In genomic region chr11:117557474-117558381, GRCm38 (mm10) we compare ENCODE assay signal across 8 mouse cellular contexts.
DNase-seq lines count a peak whose midpoint lies in the region; ATAC-seq and TF ChIP-seq lines count a peak whose summit lies in the region.
"Had no signal": no experiment of that assay in that cellular context is flagged by ENCODE, and none has a peak within 500 bp of the region (broad histone marks: within the 10 kb centered on the region; RNA-seq: fewer than 3 reads in every experiment).

No protein-coding gene starts in this region.

- no peaks in the 10 kb centered on the region for H3K36me3 ChIP-seq in heart, embryonic 13.5 days

- DNase-seq in adrenal gland, postnatal 14 days, result peak; percentile 62
- DNase-seq in cerebellum, adult 9-11 months, result peak; percentile 84
- no peak for DNase-seq in lung, adult 2 months
- DNase-seq in spleen, postnatal 36 days (ENCODE audit: low spot score in 2 of 2), result no peak
- no peak for DNase-seq in spleen, postnatal 10 days (ENCODE audit: low spot score in 2 of 2)

- no peak overlapping the region for H3K9ac ChIP-seq in heart, embryonic 13.5 days
- H3K9ac ChIP-seq: hindbrain, embryonic 14.5 days had no signal

- no peak; the same call in 1 of the 2 replicates for ATAC-seq in heart, embryonic 13.5 days (ENCODE audit: extremely low read depth, insufficient number of reproducible peaks, low FRiP score, low TSS enrichment)
- ATAC-seq in megakaryocyte, adult 5-6 weeks (ENCODE audit: poor library complexity, severe bottlenecking), result no peak

- TF ChIP-seq CTCF in lung, adult 2 months (IDR thresholded peaks at IDR 0.05; ENCODE audit: insufficient read depth, low read length), result no peak

- H3K4me2 ChIP-seq in heart, embryonic 13.5 days, result no peak overlapping the region
- H3K4me2 ChIP-seq: hindbrain, embryonic 14.5 days had no signal

- H3K4me1 ChIP-seq in heart, embryonic 13.5 days, result no peaks in the 10 kb centered on the region
- H3K4me1 ChIP-seq in lung, adult 2 months (ENCODE audit: control insufficient read depth, insufficient read depth, low read length), result peaks cover 2% of the 10 kb centered on the region; the same call in 1 of the 2 replicates

- H3K9me3 ChIP-seq in heart, embryonic 13.5 days, result 0 out of 2 replicates have a peak, but pooled peaks cover 3% of the 10 kb centered on the region

- H3K4me3 ChIP-seq in heart, embryonic 13.5 days, result no peak overlapping the region
- no peak overlapping the region for H3K4me3 ChIP-seq in lung, adult 2 months (replicated peaks; ENCODE audit: extremely low read depth, low read depth, low read length)

- H3K27ac ChIP-seq in heart, embryonic 13.5 days (replicated peaks), result peak overlapping the region; percentile 3; the same call in 1 of the 2 replicates
- H3K27ac ChIP-seq: hindbrain, embryonic 14.5 days had no signal

- TF ChIP-seq POLR2A in lung, adult 2 months (IDR thresholded peaks at IDR 0.05; ENCODE audit: borderline replicate concordance, extremely low read depth, low read depth, low read length), result peak; percentile 17; the same call in 1 of the 2 replicates

- 69% methylated on average over 16 of the region's 16 CpGs for WGBS in heart, embryonic 13.5 days
- 60% methylated on average over 16 of the region's 16 CpGs for WGBS in lung, adult 2 months

- H3K27me3 ChIP-seq in heart, embryonic 13.5 days (replicated peaks), result no peaks in the 10 kb centered on the region

Comparison
In these comparisons a context has a peak if more than half of its experiments do, and no peak if none do; other contexts are left out.
1. DNase-seq: peak in adrenal gland, postnatal 14 days (single experiment) and cerebellum, adult 9-11 months (single experiment); none in lung, adult 2 months (single experiment), spleen, postnatal 36 days (0 of 2) and spleen, postnatal 10 days (0 of 2).